Mouse (Mus musculus) CH12.LX (cell line): ENCODE results near the gene Dab1.

Experiments
- CTCF ChIP-seq, 2 experiments: IDR thresholded peaks in 1 of 2; conservative IDR thresholded peaks in 1 of 2; 2 replicates each; pipeline ENCODE4 v1.5.1; 2011 to 2012; ENCODE audit warnings: low read depth in 2 of 2, low read length in 2 of 2, improper control_type of control experiment in 1 of 2, inconsistent platforms in 1 of 2, mild to moderate bottlenecking in 1 of 2, moderate library complexity in 1 of 2
- EP300 ChIP-seq: IDR thresholded peaks from 2 replicates; pipeline ENCODE4 v1.6.1; 2011; ENCODE audit warnings: low read length, improper control_type of control experiment
- MAX ChIP-seq: IDR thresholded peaks from 2 replicates; pipeline ENCODE4 v1.6.1; 2011; ENCODE audit warnings: low read length, improper control_type of control experiment
- MYC ChIP-seq: IDR thresholded peaks from 2 replicates; pipeline ENCODE4 v1.6.1; 2011; ENCODE audit warnings: low read depth, mild to moderate bottlenecking, improper control_type of control experiment, low read length
- POLR2A ChIP-seq: IDR thresholded peaks from 2 replicates; pipeline ENCODE4 v1.6.1; 2011; ENCODE audit warnings: low read depth, mild to moderate bottlenecking, improper control_type of control experiment, low read length

GRCm38 (mm10) chr4:104073920-104074459 lies 454.8 kb downstream of the Dab1 start:
- TF ChIP-seq MYC (no peak), EP300 (no peak), MAX (no peak), POLR2A (no peak), CTCF (conservative IDR thresholded peaks at IDR 0.05 in 1 of 2, IDR thresholded peaks at IDR 0.05 in 1 of 2; ENCODE audit: low read depth in 2 of 2, low read length in 2 of 2) (no peak)
